Mouse (Mus musculus) 3T3-L1 (cell line): ENCODE data around the gene Ttk.
A peak's percentile ranks its signal among the peaks of the same experiment; 100 is the strongest.

Experiments
- DNase-seq: peaks from one replicate; pipeline ENCODE4 v3.0.0-alpha.2; 2015; ENCODE audit warnings: low read depth, low spot score

Ttk gene

GRCm38 (mm10) chr9:83833811-83834747, at the start of gene Ttk:
Gene Ttk, plus strand, starts transcription at chr9:83834689.
- DNase-seq = peak; percentile 87

- no peak for DNase-seq
Measured at GRCm38 (mm10) chr9:83785501-83785900, 49.0 kb upstream of the Ttk start.

- DNase-seq = no peak
Measured at GRCm38 (mm10) chr9:83789326-83789725, 45.2 kb upstream of the Ttk start.

- DNase-seq = no peak
Measured at GRCm38 (mm10) chr9:83796875-83797274, 37.6 kb upstream of the Ttk start.

GRCm38 (mm10) chr9:83797898-83798297, 36.6 kb upstream of the Ttk start:
- DNase-seq = no peak

GRCm38 (mm10) chr9:83804341-83804740, 30.1 kb upstream of the Ttk start:
- DNase-seq = no peak

GRCm38 (mm10) chr9:83805164-83805976, 29.1 kb upstream of the Ttk start:
- no peak for DNase-seq

GRCm38 (mm10) chr9:83805977-83806815, 28.3 kb upstream of the Ttk start, which contains the start of gene Elovl4:
Gene Elovl4, minus strand, starts transcription at chr9:83806277.
- DNase-seq = peak; percentile 35

GRCm38 (mm10) chr9:83807562-83807961, 26.9 kb upstream of the Ttk start:
- DNase-seq = peak; percentile 78

GRCm38 (mm10) chr9:83819188-83819587, 15.3 kb upstream of the Ttk start:
- no peak for DNase-seq

- no peak for DNase-seq
Measured at GRCm38 (mm10) chr9:83820976-83821375, 13.5 kb upstream of the Ttk start.

- DNase-seq = no peak
Measured at GRCm38 (mm10) chr9:83822925-83823324, 11.6 kb upstream of the Ttk start.

GRCm38 (mm10) chr9:83829896-83830295, 4.6 kb upstream of the Ttk start:
- DNase-seq = no peak

- peak; percentile 6 for DNase-seq
Measured at GRCm38 (mm10) chr9:83831152-83831551, 3.3 kb upstream of the Ttk start.

GRCm38 (mm10) chr9:83834748-83835313, 342 bp downstream of the Ttk start:
- no peak for DNase-seq

- DNase-seq = no peak
Measured at GRCm38 (mm10) chr9:83852464-83852863, 18.0 kb downstream of the Ttk start.

GRCm38 (mm10) chr9:83865165-83865564, 30.7 kb downstream of the Ttk start:
- DNase-seq = no peak

- peak; percentile 16 for DNase-seq
Measured at GRCm38 (mm10) chr9:83882191-83882590, 47.7 kb downstream of the Ttk start.

GRCm38 (mm10) chr9:83886149-83886548, 51.7 kb downstream of the Ttk start:
- no peak for DNase-seq

GRCm38 (mm10) chr9:83888214-83888613, 53.7 kb downstream of the Ttk start:
- DNase-seq = no peak

- DNase-seq = no peak
Measured at GRCm38 (mm10) chr9:83893073-83893472, 58.6 kb downstream of the Ttk start.
